Mouse (Mus musculus) stomach, embryonic 16.5 days (tissue): Measurements from ENCODE around the gene Hdac10. TPM values are rescaled to one million over a fixed set of nuclear protein-coding genes. Genes with fewer than 3 reads are reported as not detected.

ENCODE experiments used
- ATAC-seq: fragments of 200-750 bp; cut with Nextera tagmentation; 2 replicates; pipeline ENCODE4 v1.8.0; 2017; ENCODE audit warnings: moderate number of reproducible peaks, moderate TSS enrichment; ENCODE audit not compliant: insufficient read depth, low FRiP score
- H3K27ac ChIP-seq: fragments of 300-500 bp; sonication (generic); 2 replicates; pipeline ENCODE4 v1.5.1; 2014; ENCODE audit warnings: low read length
- H3K27me3 ChIP-seq: fragments of 300-500 bp; sonication (generic); 2 replicates; pipeline ENCODE4 v1.6.1; 2014; ENCODE audit warnings: low read length, control low read depth, mixed read lengths; ENCODE audit not compliant: control insufficient read depth, insufficient read depth
- H3K36me3 ChIP-seq: fragments of 300-500 bp; sonication (generic); 2 replicates; pipeline ENCODE4 v1.6.1; 2014; ENCODE audit warnings: low read length; ENCODE audit not compliant: control insufficient read depth, insufficient read depth
- H3K4me1 ChIP-seq: fragments of 300-500 bp; sonication (generic); 2 replicates; pipeline ENCODE4 v1.6.1; 2014; ENCODE audit warnings: low read length, control low read depth, mixed read lengths; ENCODE audit not compliant: control insufficient read depth, insufficient read depth
- H3K4me2 ChIP-seq: fragments of 300-500 bp; sonication (generic); 2 replicates; pipeline ENCODE4 v1.6.1; 2014; ENCODE audit warnings: low read depth, low read length, mixed read lengths
- H3K4me3 ChIP-seq: fragments of 300-500 bp; sonication (generic); replicated peaks from 2 replicates; pipeline ENCODE4 v1.5.1; 2014; ENCODE audit warnings: mild to moderate bottlenecking, low read length
- H3K9ac ChIP-seq: fragments of 300-500 bp; sonication (generic); 2 replicates; pipeline ENCODE4 v1.6.1; 2014; ENCODE audit warnings: low read length
- H3K9me3 ChIP-seq: fragments of 300-500 bp; sonication (generic); replicated peaks from 2 replicates; pipeline ENCODE4 v1.6.1; 2016; ENCODE audit warnings: low read length, control low read depth; ENCODE audit not compliant: control insufficient read depth
- WGBS: fragments of 180-500 bp; shearing (Covaris S2); extraction: QIAGEN DNeasy Blood & Tissue Kit; methylation state at CpG from one replicate; pipeline ENCODE4 v1.1.7; 2014; 5-methylcytosine and 5-hydroxymethylcytosine counted together
- polyA plus RNA-seq: library from polyadenylated mRNA; unstranded; fragments of >200 nt; fragmentation: Nextera tagmentation; extraction: Ambion mirVana; gene quantifications from 2 replicates; pipeline ENCODE4 v1.2.1, GENCODE M21; 2015

Hdac10 gene
- polyA plus RNA-seq, 1 experiment from 2014 or later = 23.7 TPM

GRCm38 (mm10) chr15:89137378-89138045 is 9.0 kb upstream of the Hdac10 start:
- Histone ChIP-seq H3K36me3 (no peaks in the 10 kb centered on the region), H3K27ac (no peak overlapping the region), H3K9me3 (no peaks in the 10 kb centered on the region), H3K4me1 (peaks cover 5% of the 10 kb centered on the region), H3K27me3 (peaks cover 22% of the 10 kb centered on the region), H3K9ac (no peak overlapping the region), H3K4me2 (no peak overlapping the region), H3K4me3 (no peak overlapping the region)
- WGBS = 70% methylated on average over 11 of the region's 11 CpGs
- no peak for ATAC-seq

GRCm38 (mm10) chr15:89136461-89137155 is 8.1 kb upstream of the Hdac10 start:
- ATAC-seq = no peak
- H3K9ac ChIP-seq = no peak overlapping the region
- WGBS = 88% methylated on average over 5 of the region's 5 CpGs
- no peak overlapping the region for H3K27ac ChIP-seq
- no peak overlapping the region for H3K4me3 ChIP-seq
- peaks cover 5% of the 10 kb centered on the region for H3K4me1 ChIP-seq
- H3K36me3 ChIP-seq = no peaks in the 10 kb centered on the region
- peaks cover 20% of the 10 kb centered on the region for H3K27me3 ChIP-seq
- H3K9me3 ChIP-seq = no peaks in the 10 kb centered on the region
- no peak overlapping the region for H3K4me2 ChIP-seq

GRCm38 (mm10) chr15:89131316-89131715 is 2.8 kb upstream of the Hdac10 start:
- ATAC-seq = no peak
- Histone ChIP-seq H3K36me3 (no peaks in the 10 kb centered on the region), H3K4me3 (no peak overlapping the region), H3K4me1 (peaks cover 15% of the 10 kb centered on the region), H3K4me2 (no peak overlapping the region), H3K27ac (no peak overlapping the region), H3K27me3 (no peaks in the 10 kb centered on the region), H3K9me3 (no peaks in the 10 kb centered on the region), H3K9ac (no peak overlapping the region)
- WGBS = 90% methylated on average over 3 of the region's 3 CpGs

- H3K36me3 ChIP-seq = no peaks in the 10 kb centered on the region
- no peaks in the 10 kb centered on the region for H3K27me3 ChIP-seq
- no peak overlapping the region for H3K4me2 ChIP-seq
- no peak overlapping the region for H3K9ac ChIP-seq
- no peak for ATAC-seq
- H3K9me3 ChIP-seq = no peaks in the 10 kb centered on the region
- no peak overlapping the region for H3K4me3 ChIP-seq
- peaks cover 15% of the 10 kb centered on the region for H3K4me1 ChIP-seq
- H3K27ac ChIP-seq = no peak overlapping the region
Observed at GRCm38 (mm10) chr15:89130245-89130644, 1.7 kb upstream of the Hdac10 start.

- Histone ChIP-seq H3K4me1 (peaks cover 25% of the 10 kb centered on the region), H3K4me3 (peak overlapping the region; percentile 76), H3K27me3 (no peaks in the 10 kb centered on the region), H3K36me3 (no peaks in the 10 kb centered on the region), H3K9ac (peak overlapping the region; percentile 87), H3K4me2 (peak overlapping the region; percentile 95), H3K27ac (no peak overlapping the region), H3K9me3 (no peaks in the 10 kb centered on the region)
- ATAC-seq = no peak
- WGBS = 72% methylated on average over 8 of the region's 8 CpGs
Observed at GRCm38 (mm10) chr15:89127364-89127940, 1.0 kb downstream of the Hdac10 start.

GRCm38 (mm10) chr15:89126622-89127021 is 1.9 kb downstream of the Hdac10 start:
- peaks cover 33% of the 10 kb centered on the region for H3K4me1 ChIP-seq
- no peak overlapping the region for H3K27ac ChIP-seq
- H3K36me3 ChIP-seq = no peaks in the 10 kb centered on the region
- no peaks in the 10 kb centered on the region for H3K9me3 ChIP-seq
- 88% methylated on average over 8 of the region's 8 CpGs for WGBS
- no peak overlapping the region for H3K9ac ChIP-seq
- no peaks in the 10 kb centered on the region for H3K27me3 ChIP-seq
- ATAC-seq = no peak
- H3K4me2 ChIP-seq = no peak overlapping the region
- H3K4me3 ChIP-seq = no peak overlapping the region

- H3K27me3 ChIP-seq = no peaks in the 10 kb centered on the region
- WGBS = 93% methylated on average over 9 of the region's 9 CpGs
- H3K4me2 ChIP-seq = no peak overlapping the region
- no peak overlapping the region for H3K9ac ChIP-seq
- peaks cover 41% of the 10 kb centered on the region for H3K4me1 ChIP-seq
- no peak overlapping the region for H3K27ac ChIP-seq
- ATAC-seq = no peak
- H3K36me3 ChIP-seq = no peaks in the 10 kb centered on the region
- H3K9me3 ChIP-seq = no peaks in the 10 kb centered on the region
- no peak overlapping the region for H3K4me3 ChIP-seq
Observed at GRCm38 (mm10) chr15:89125351-89125750, 3.1 kb downstream of the Hdac10 start.

GRCm38 (mm10) chr15:89124312-89124711 is 4.2 kb downstream of the Hdac10 start:
- Histone ChIP-seq H3K36me3 (0 out of 2 replicates have a peak, but pooled peaks cover 7% of the 10 kb centered on the region), H3K4me2 (no peak overlapping the region), H3K4me3 (no peak overlapping the region), H3K4me1 (peaks cover 44% of the 10 kb centered on the region), H3K27me3 (no peaks in the 10 kb centered on the region), H3K27ac (no peak overlapping the region), H3K9me3 (no peaks in the 10 kb centered on the region), H3K9ac (no peak overlapping the region; the same call in 1 of the 2 replicates)
- WGBS = 87% methylated on average over 3 of the region's 3 CpGs
- no peak for ATAC-seq

GRCm38 (mm10) chr15:89123595-89123994 is 4.9 kb downstream of the Hdac10 start:
- WGBS = 28% methylated on average over 11 of the region's 11 CpGs
- Histone ChIP-seq H3K36me3 (0 out of 2 replicates have a peak, but pooled peaks cover 7% of the 10 kb centered on the region), H3K4me1 (peaks cover 39% of the 10 kb centered on the region), H3K9ac (peak overlapping the region; percentile 90), H3K4me3 (peak overlapping the region; percentile 90), H3K27ac (peak overlapping the region; percentile 69), H3K4me2 (peak overlapping the region; percentile 90), H3K9me3 (no peaks in the 10 kb centered on the region), H3K27me3 (no peaks in the 10 kb centered on the region)
- no peak for ATAC-seq
